Mouse (Mus musculus): Measurements from ENCODE around the gene Cdk5rap2. TPM values are rescaled to one million over a fixed set of nuclear protein-coding genes. Genes with fewer than 3 reads are reported as not detected.

Cdk5rap2 gene
- polyA plus RNA-seq, 1 experiment from 2014 or later = 25.7 TPM

DNA sequence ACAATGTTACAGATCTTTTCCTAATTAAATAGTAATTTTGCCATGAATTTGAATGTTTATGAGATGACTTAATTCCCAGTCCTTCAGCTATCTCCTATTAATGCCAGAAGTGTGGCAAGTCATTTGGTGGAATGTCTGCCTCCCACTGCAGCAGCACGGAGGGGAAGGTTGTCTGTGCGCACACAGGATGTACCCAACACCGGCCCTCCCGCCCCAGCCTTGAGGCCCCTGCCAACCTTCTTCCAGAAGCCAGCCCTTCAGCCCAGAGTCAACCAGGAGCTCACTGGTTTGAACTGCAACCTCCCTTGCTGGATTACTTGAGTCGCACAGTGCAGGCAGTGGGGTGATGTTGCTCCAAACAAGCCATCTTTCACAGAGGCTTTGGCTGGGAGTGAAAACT is 158.5 kb downstream of the Cdk5rap2 start:
- Histone ChIP-seq H3K36me3 (ENCODE audit: control insufficient read depth, insufficient read depth, low read length) (peaks cover 3% of the 10 kb centered on the region; the same call in 1 of the 2 replicates), H3K4me3 (ENCODE audit: low read depth, low read length) (no peak overlapping the region), H3K9me3 (ENCODE audit: control insufficient read depth, low read length) (no peaks in the 10 kb centered on the region), H3K4me1 (ENCODE audit: control insufficient read depth, insufficient read depth, low read length) (no peaks in the 10 kb centered on the region), H3K9ac (ENCODE audit: low read length) (no peak overlapping the region), H3K27me3 (ENCODE audit: control insufficient read depth, insufficient read depth, low read length) (no peaks in the 10 kb centered on the region), H3K27ac (replicated peaks; ENCODE audit: low read depth, low read length) (no peak overlapping the region), H3K4me2 (ENCODE audit: low read depth, severe bottlenecking) (no peak overlapping the region)
- 88% methylated on average over 5 of the region's 5 CpGs for WGBS
- ATAC-seq (ENCODE audit: insufficient number of reproducible peaks, low FRiP score, low TSS enrichment, low read depth) = no peak
- DNase-seq (ENCODE audit: low spot score) = no peak

DNA sequence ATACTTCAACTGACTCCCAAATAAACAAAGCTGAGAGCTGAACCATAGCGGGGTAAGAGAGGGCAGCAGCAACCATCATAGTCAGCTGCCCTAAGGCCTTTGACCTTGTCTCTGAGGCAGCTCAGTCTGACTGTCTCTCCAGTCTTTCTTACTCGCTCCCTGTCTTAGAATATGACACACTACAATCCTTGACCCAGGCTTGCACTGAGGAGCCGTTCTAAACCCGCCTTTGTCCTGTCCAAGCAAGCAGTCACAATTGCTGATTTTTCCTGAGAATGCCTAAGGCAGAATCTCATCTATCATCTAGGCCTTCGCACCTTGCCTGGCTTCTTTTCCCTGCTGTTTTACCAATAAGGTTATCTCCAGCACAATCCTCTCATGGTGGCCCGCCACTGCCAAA is 164.5 kb downstream of the Cdk5rap2 start:
- no peak for ATAC-seq (ENCODE audit: insufficient number of reproducible peaks, low FRiP score, low TSS enrichment, low read depth)
- Histone ChIP-seq H3K9me3 (ENCODE audit: control insufficient read depth, low read length) (no peaks in the 10 kb centered on the region), H3K4me2 (ENCODE audit: low read depth, severe bottlenecking) (no peak overlapping the region), H3K27me3 (ENCODE audit: control insufficient read depth, insufficient read depth, low read length) (no peaks in the 10 kb centered on the region), H3K36me3 (ENCODE audit: control insufficient read depth, insufficient read depth, low read length) (no peaks in the 10 kb centered on the region; the same call in 1 of the 2 replicates), H3K4me1 (ENCODE audit: control insufficient read depth, insufficient read depth, low read length) (no peaks in the 10 kb centered on the region), H3K4me3 (ENCODE audit: low read depth, low read length) (no peak overlapping the region), H3K27ac (replicated peaks; ENCODE audit: low read depth, low read length) (no peak overlapping the region), H3K9ac (ENCODE audit: low read length) (no peak overlapping the region)
- WGBS = 85% methylated on average over 6 of the region's 6 CpGs
- DNase-seq (ENCODE audit: low spot score) = no peak

DNA sequence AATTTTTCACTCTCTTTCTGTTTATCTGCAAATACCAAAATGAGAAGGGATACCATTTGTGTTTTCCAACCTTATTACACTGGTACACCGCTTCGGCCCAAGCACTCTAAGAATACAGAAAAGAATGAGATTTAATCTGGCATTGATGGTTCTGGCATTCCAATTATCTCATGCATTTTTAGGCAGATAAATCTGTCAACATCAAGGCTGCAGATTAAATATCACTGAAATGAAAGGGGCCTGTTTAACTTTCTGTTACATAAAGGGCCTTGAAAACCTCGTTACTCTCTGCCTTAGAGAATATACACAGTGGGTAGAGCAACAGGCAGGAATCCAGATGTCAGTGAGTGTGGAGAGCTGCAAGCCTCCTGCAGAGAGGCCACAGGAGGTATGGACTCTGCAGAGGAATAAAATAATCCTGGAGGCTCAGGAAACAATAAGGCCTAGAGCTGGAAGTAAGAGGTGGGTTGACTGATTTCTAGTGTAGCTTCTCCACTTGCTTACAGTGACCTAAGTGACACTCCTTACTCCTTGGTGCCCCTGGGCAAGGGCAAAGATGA is 166.6 kb downstream of the Cdk5rap2 start:
- Histone ChIP-seq H3K4me1 (ENCODE audit: control insufficient read depth, insufficient read depth, low read length) (no peaks in the 10 kb centered on the region), H3K9me3 (ENCODE audit: control insufficient read depth, low read length) (no peaks in the 10 kb centered on the region), H3K9ac (ENCODE audit: low read length) (no peak overlapping the region), H3K4me3 (ENCODE audit: low read depth, low read length) (no peak overlapping the region), H3K4me2 (ENCODE audit: low read depth, severe bottlenecking) (no peak overlapping the region), H3K27ac (replicated peaks; ENCODE audit: low read depth, low read length) (no peak overlapping the region), H3K36me3 (ENCODE audit: control insufficient read depth, insufficient read depth, low read length) (peaks cover 2% of the 10 kb centered on the region; the same call in 1 of the 2 replicates), H3K27me3 (ENCODE audit: control insufficient read depth, insufficient read depth, low read length) (no peaks in the 10 kb centered on the region)
- 56% methylated on average over 3 of the region's 3 CpGs for WGBS
- no peak for DNase-seq (ENCODE audit: low spot score)
- no peak for ATAC-seq (ENCODE audit: insufficient number of reproducible peaks, low FRiP score, low TSS enrichment, low read depth)

DNA sequence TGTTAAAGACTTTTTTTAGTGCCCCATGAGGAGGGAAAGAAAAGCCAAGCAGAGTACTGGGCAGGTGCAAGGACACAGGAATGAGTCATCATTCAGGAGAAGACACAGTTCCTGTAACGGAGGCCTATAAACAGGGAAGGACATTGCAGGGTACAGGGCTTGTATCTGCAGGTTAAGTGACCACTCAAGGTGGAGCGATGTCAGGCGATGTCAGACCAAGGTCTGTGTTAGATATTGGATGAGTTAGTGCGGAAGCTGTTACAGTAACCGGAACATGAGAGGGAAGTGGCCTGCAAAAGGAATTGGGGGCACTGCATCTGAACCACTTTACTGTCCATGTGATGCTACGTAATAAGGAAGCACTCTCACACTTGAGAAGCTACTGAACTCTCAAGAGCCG is 170.5 kb downstream of the Cdk5rap2 start:
- Histone ChIP-seq H3K9me3 (ENCODE audit: control insufficient read depth, low read length) (no peaks in the 10 kb centered on the region), H3K4me3 (ENCODE audit: low read depth, low read length) (no peak overlapping the region), H3K9ac (ENCODE audit: low read length) (no peak overlapping the region), H3K36me3 (ENCODE audit: control insufficient read depth, insufficient read depth, low read length) (peaks cover 11% of the 10 kb centered on the region; the same call in 1 of the 2 replicates), H3K4me2 (ENCODE audit: low read depth, severe bottlenecking) (no peak overlapping the region), H3K27me3 (ENCODE audit: control insufficient read depth, insufficient read depth, low read length) (no peaks in the 10 kb centered on the region), H3K4me1 (ENCODE audit: control insufficient read depth, insufficient read depth, low read length) (no peaks in the 10 kb centered on the region), H3K27ac (replicated peaks; ENCODE audit: low read depth, low read length) (no peak overlapping the region)
- DNase-seq (ENCODE audit: low spot score) (no peak), ATAC-seq (ENCODE audit: insufficient number of reproducible peaks, low FRiP score, low TSS enrichment, low read depth) (no peak)
- 95% methylated on average over 7 of the region's 7 CpGs for WGBS

DNA sequence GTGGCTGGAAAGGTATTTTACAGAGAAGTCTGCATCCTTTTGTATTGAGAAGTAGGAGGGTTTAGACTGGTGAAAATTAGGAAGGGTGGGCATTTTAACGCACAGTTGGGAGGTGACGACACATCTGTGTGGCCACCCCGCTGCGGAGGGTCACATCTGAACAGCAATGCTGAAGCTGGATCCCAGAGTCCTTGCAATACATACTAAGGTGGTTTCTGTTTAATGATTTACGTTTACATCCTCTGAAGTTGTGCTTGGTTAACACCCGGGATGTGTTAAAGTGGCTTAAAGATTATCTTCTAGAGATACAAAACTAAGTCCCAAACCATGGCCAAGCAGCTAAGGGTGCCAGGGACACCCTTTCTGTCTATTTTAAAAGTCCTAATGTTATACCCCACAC is 171.4 kb downstream of the Cdk5rap2 start:
- no peak for ATAC-seq (ENCODE audit: insufficient number of reproducible peaks, low FRiP score, low TSS enrichment, low read depth)

DNA sequence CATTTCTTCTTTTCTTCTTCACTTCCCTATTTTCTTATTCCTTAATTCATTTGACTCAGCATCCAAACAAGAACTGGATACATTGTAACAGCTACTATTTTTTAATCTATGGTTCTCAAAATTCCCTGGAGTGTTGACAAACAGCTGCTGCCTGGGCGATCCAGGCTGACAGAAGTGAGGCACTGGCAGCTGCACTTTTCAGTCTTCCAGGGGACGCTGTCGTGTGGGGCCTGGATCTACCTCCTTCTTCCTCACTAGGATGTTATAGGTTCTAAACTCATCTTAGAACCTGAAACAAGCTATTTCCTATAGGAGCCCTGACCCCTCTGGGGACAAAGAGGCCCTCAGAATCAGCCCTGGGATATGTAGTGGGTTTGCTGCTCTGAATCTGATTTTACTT is 177.9 kb downstream of the Cdk5rap2 start:
- no peaks in the 10 kb centered on the region for H3K9me3 ChIP-seq (ENCODE audit: control insufficient read depth, low read length)
- no peak overlapping the region for H3K27ac ChIP-seq (replicated peaks; ENCODE audit: low read depth, low read length)
- H3K9ac ChIP-seq (ENCODE audit: low read length) = no peak overlapping the region
- no peak overlapping the region for H3K4me2 ChIP-seq (ENCODE audit: low read depth, severe bottlenecking)
- 93% methylated on average over 3 of the region's 3 CpGs for WGBS
- no peak for DNase-seq (ENCODE audit: low spot score)
- H3K27me3 ChIP-seq (ENCODE audit: control insufficient read depth, insufficient read depth, low read length) = no peaks in the 10 kb centered on the region
- H3K4me3 ChIP-seq (ENCODE audit: low read depth, low read length) = no peak overlapping the region
- ATAC-seq (ENCODE audit: insufficient number of reproducible peaks, low FRiP score, low TSS enrichment, low read depth) = no peak
- no peaks in the 10 kb centered on the region for H3K4me1 ChIP-seq (ENCODE audit: control insufficient read depth, insufficient read depth, low read length)
- H3K36me3 ChIP-seq (ENCODE audit: control insufficient read depth, insufficient read depth, low read length) = peaks cover 13% of the 10 kb centered on the region; the same call in 1 of the 2 replicates

More for the DNA sequence above, 171.4 kb downstream of the Cdk5rap2 start:
- WGBS = 95% methylated on average over 6 of the region's 6 CpGs
- no peaks in the 10 kb centered on the region for H3K9me3 ChIP-seq (ENCODE audit: control insufficient read depth, low read length)
- no peak for DNase-seq (ENCODE audit: low spot score)
- H3K4me2 ChIP-seq (ENCODE audit: low read depth, severe bottlenecking) = no peak overlapping the region
- H3K4me1 ChIP-seq (ENCODE audit: control insufficient read depth, insufficient read depth, low read length) = no peaks in the 10 kb centered on the region
- no peak overlapping the region for H3K4me3 ChIP-seq (ENCODE audit: low read depth, low read length)
- H3K27me3 ChIP-seq (ENCODE audit: control insufficient read depth, insufficient read depth, low read length) = no peaks in the 10 kb centered on the region
- peaks cover 14% of the 10 kb centered on the region; the same call in 1 of the 2 replicates for H3K36me3 ChIP-seq (ENCODE audit: control insufficient read depth, insufficient read depth, low read length)
- H3K9ac ChIP-seq (ENCODE audit: low read length) = no peak overlapping the region
- H3K27ac ChIP-seq (replicated peaks; ENCODE audit: low read depth, low read length) = no peak overlapping the region

DNA sequence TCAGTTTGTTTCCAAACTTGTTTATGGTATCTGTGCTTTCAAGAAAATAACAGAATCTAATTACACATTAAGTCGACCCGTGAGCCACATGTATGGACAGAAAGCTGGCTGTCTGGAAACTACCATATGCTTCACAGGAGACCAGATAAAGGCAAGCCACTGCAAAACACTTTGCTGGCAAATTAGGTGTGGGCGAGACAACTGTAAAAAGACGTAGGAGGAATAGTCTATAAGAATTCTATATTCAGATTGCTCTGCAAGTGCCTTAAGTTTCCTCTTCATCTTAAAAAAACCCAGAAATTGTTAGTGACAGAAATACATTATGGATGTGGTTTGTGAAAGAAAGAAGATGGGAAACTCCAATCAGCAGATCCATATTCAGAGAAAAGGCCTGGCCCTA is 180.4 kb downstream of the Cdk5rap2 start:
- 93% methylated on average over 4 of the region's 4 CpGs for WGBS
- H3K9me3 ChIP-seq (ENCODE audit: control insufficient read depth, low read length) = no peaks in the 10 kb centered on the region
- no peak overlapping the region for H3K4me2 ChIP-seq (ENCODE audit: low read depth, severe bottlenecking)
- H3K4me1 ChIP-seq (ENCODE audit: control insufficient read depth, insufficient read depth, low read length) = no peaks in the 10 kb centered on the region
- no peak overlapping the region for H3K9ac ChIP-seq (ENCODE audit: low read length)
- H3K27ac ChIP-seq (replicated peaks; ENCODE audit: low read depth, low read length) = no peak overlapping the region
- no peak overlapping the region for H3K4me3 ChIP-seq (ENCODE audit: low read depth, low read length)
- ATAC-seq (ENCODE audit: insufficient number of reproducible peaks, low FRiP score, low TSS enrichment, low read depth) (no peak), DNase-seq (ENCODE audit: low spot score) (no peak)
- no peaks in the 10 kb centered on the region for H3K27me3 ChIP-seq (ENCODE audit: control insufficient read depth, insufficient read depth, low read length)
- peaks cover 12% of the 10 kb centered on the region; the same call in 1 of the 2 replicates for H3K36me3 ChIP-seq (ENCODE audit: control insufficient read depth, insufficient read depth, low read length)

DNA sequence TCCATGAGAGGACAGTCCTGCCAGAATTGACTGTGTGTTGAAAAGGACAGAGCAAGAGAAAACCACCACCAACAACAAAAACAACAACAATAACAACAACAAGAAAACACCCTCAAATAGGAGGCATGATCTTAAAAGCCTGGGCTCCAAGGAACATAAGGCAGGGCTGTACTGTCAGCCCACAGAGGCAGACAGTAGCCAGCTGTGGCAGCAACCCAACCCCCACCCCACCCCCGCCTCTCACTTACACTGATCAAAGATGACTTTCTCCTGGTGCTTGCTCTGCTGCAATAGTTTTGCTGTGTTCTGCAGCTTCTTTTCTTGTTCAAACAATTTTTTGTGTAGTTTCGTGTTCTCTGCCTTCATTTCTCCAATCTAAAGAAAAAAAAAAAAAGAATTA is 181.9 kb downstream of the Cdk5rap2 start:
- H3K4me1 ChIP-seq (ENCODE audit: control insufficient read depth, insufficient read depth, low read length) = no peaks in the 10 kb centered on the region
- H3K27ac ChIP-seq (replicated peaks; ENCODE audit: low read depth, low read length) = no peak overlapping the region
- no peak for DNase-seq (ENCODE audit: low spot score)
- no peak overlapping the region for H3K9ac ChIP-seq (ENCODE audit: low read length)
- H3K27me3 ChIP-seq (ENCODE audit: control insufficient read depth, insufficient read depth, low read length) = no peaks in the 10 kb centered on the region
- no peak overlapping the region for H3K4me2 ChIP-seq (ENCODE audit: low read depth, severe bottlenecking)
- H3K9me3 ChIP-seq (ENCODE audit: control insufficient read depth, low read length) = no peaks in the 10 kb centered on the region
- no peak overlapping the region for H3K4me3 ChIP-seq (ENCODE audit: low read depth, low read length)
- H3K36me3 ChIP-seq (ENCODE audit: control insufficient read depth, insufficient read depth, low read length) = peaks cover 8% of the 10 kb centered on the region; the same call in 1 of the 2 replicates
- no peak for ATAC-seq (ENCODE audit: insufficient number of reproducible peaks, low FRiP score, low TSS enrichment, low read depth)
- WGBS = 72% methylated on average over 2 of the region's 2 CpGs

DNA sequence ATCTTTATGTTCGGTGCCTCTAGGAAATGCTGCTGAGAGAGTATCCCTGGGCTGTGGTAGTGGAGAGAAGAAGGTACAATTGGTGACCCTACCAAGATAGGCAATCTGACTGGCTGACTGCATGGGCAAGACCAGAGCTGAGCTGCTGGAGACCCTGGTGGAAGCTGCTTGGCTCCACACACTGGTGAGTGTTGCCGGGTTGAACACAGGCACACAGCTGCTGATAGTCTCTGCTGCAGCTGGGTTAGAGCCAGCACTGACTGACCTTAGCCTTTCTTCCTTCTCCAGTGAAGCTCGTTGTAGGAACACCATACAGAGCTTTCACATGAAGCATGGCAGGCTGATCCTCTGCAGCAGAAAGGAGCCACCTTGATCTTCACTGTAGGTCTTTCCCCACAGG is 182.6 kb downstream of the Cdk5rap2 start:
- Histone ChIP-seq H3K27me3 (ENCODE audit: control insufficient read depth, insufficient read depth, low read length) (no peaks in the 10 kb centered on the region), H3K27ac (replicated peaks; ENCODE audit: low read depth, low read length) (no peak overlapping the region), H3K4me2 (ENCODE audit: low read depth, severe bottlenecking) (no peak overlapping the region), H3K9ac (ENCODE audit: low read length) (no peak overlapping the region), H3K9me3 (ENCODE audit: control insufficient read depth, low read length) (no peaks in the 10 kb centered on the region), H3K4me3 (ENCODE audit: low read depth, low read length) (no peak overlapping the region), H3K4me1 (ENCODE audit: control insufficient read depth, insufficient read depth, low read length) (no peaks in the 10 kb centered on the region), H3K36me3 (ENCODE audit: control insufficient read depth, insufficient read depth, low read length) (peaks cover 8% of the 10 kb centered on the region; the same call in 1 of the 2 replicates)
- ATAC-seq (ENCODE audit: insufficient number of reproducible peaks, low FRiP score, low TSS enrichment, low read depth) (no peak), DNase-seq (ENCODE audit: low spot score) (no peak)
- WGBS = 98% methylated on average over 3 of the region's 3 CpGs
